Mouse (Mus musculus) stomach, postnatal 0 days (tissue): ENCODE data around the gene Rhof.

Source experiments
- CTCF ChIP-seq: IDR thresholded peaks from 2 replicates; pipeline ENCODE4 v1.5.1; 2016; ENCODE audit warnings: antibody characterized with exemption, low read depth, mild to moderate bottlenecking, moderate library complexity
- EP300 ChIP-seq: optimal IDR thresholded peaks from 2 replicates; pipeline ENCODE3; 2016; ENCODE audit warnings: antibody characterized with exemption

- TF ChIP-seq CTCF: no peak
- no peak for TF ChIP-seq EP300
Observed at GRCm38 (mm10) chr5:123120624-123121215, 11.8 kb downstream of the Rhof start.
